Mouse (Mus musculus): ENCODE measurements around the gene 3110082I17Rik. TPM values are rescaled to one million over a fixed set of nuclear protein-coding genes. Genes with fewer than 3 reads are reported as not detected.

The 3110082I17Rik gene
- polyA plus RNA-seq, 1 experiment from 2014 or later: 26.8 TPM

- H3K9ac ChIP-seq: peak overlapping the region; percentile 37; the same call in 1 of the 2 replicates
These were observed 11.1 kb downstream of the 3110082I17Rik start for GRCm38 (mm10) chr5:139449161-139449791.

GRCm38 (mm10) chr5:139448025-139448424 lies 12.3 kb downstream of the 3110082I17Rik start:
- Histone ChIP-seq H3K36me3 (ENCODE audit: poor library complexity, severe bottlenecking) (peaks cover 3% of the 10 kb centered on the region; the same call in 1 of the 2 replicates), H3K27me3 (no peaks in the 10 kb centered on the region), H3K4me1 (peaks cover 12% of the 10 kb centered on the region; the same call in 1 of the 2 replicates), H3K4me3 (no peak overlapping the region), H3K4me2 (no peak overlapping the region), H3K9ac (no peak overlapping the region), H3K9me3 (replicated peaks) (no peaks in the 10 kb centered on the region), H3K27ac (no peak overlapping the region)
- WGBS: 88% methylated on average over 6 of the region's 6 CpGs
- no peak for ATAC-seq

More at GRCm38 (mm10) chr5:139449161-139449791, 11.1 kb downstream of the 3110082I17Rik start:
- WGBS: 68% methylated on average over 5 of the region's 5 CpGs
- no peaks in the 10 kb centered on the region for H3K27me3 ChIP-seq
- peaks cover 12% of the 10 kb centered on the region; the same call in 1 of the 2 replicates for H3K4me1 ChIP-seq
- no peaks in the 10 kb centered on the region for H3K9me3 ChIP-seq (replicated peaks)
- ATAC-seq: no peak
- H3K27ac ChIP-seq: peak overlapping the region; percentile 33; the same call in 1 of the 2 replicates
- H3K36me3 ChIP-seq (ENCODE audit: poor library complexity, severe bottlenecking): peaks cover 12% of the 10 kb centered on the region; the same call in 1 of the 2 replicates
- H3K4me2 ChIP-seq: no peak overlapping the region
- H3K4me3 ChIP-seq: no peak overlapping the region

GRCm38 (mm10) chr5:139445258-139445657 lies 15.1 kb downstream of the 3110082I17Rik start:
- no peak overlapping the region for H3K9ac ChIP-seq
- H3K4me3 ChIP-seq: no peak overlapping the region
- H3K27ac ChIP-seq: no peak overlapping the region
- no peak overlapping the region for H3K4me2 ChIP-seq
- 83% methylated on average over 8 of the region's 8 CpGs for WGBS
- peaks cover 18% of the 10 kb centered on the region; the same call in 1 of the 2 replicates for H3K4me1 ChIP-seq
- no peaks in the 10 kb centered on the region for H3K36me3 ChIP-seq (ENCODE audit: poor library complexity, severe bottlenecking)
- no peaks in the 10 kb centered on the region for H3K9me3 ChIP-seq (replicated peaks)
- H3K27me3 ChIP-seq: no peaks in the 10 kb centered on the region
- no peak for ATAC-seq

GRCm38 (mm10) chr5:139442962-139443361 lies 17.4 kb downstream of the 3110082I17Rik start:
- no peak for ATAC-seq
- H3K27me3 ChIP-seq: no peaks in the 10 kb centered on the region
- no peak overlapping the region; the same call in 1 of the 2 replicates for H3K27ac ChIP-seq
- H3K4me3 ChIP-seq: no peak overlapping the region
- H3K4me1 ChIP-seq: peaks cover 14% of the 10 kb centered on the region
- WGBS: 83% methylated on average over 4 of the region's 4 CpGs
- H3K9ac ChIP-seq: no peak overlapping the region
- no peaks in the 10 kb centered on the region for H3K36me3 ChIP-seq (ENCODE audit: poor library complexity, severe bottlenecking)
- H3K9me3 ChIP-seq (replicated peaks): no peaks in the 10 kb centered on the region
- H3K4me2 ChIP-seq: no peak overlapping the region

GRCm38 (mm10) chr5:139442428-139442827 lies 17.9 kb downstream of the 3110082I17Rik start:
- H3K9ac ChIP-seq: no peak overlapping the region
- ATAC-seq: no peak
- no peaks in the 10 kb centered on the region for H3K9me3 ChIP-seq (replicated peaks)
- H3K4me3 ChIP-seq: no peak overlapping the region
- no peak overlapping the region for H3K27ac ChIP-seq
- 87% methylated on average over 12 of the region's 12 CpGs for WGBS
- H3K27me3 ChIP-seq: no peaks in the 10 kb centered on the region
- H3K4me2 ChIP-seq: no peak overlapping the region
- peaks cover 14% of the 10 kb centered on the region for H3K4me1 ChIP-seq
- no peaks in the 10 kb centered on the region for H3K36me3 ChIP-seq (ENCODE audit: poor library complexity, severe bottlenecking)

GRCm38 (mm10) chr5:139441726-139442018 lies 18.7 kb downstream of the 3110082I17Rik start:
- Histone ChIP-seq H3K4me2 (no peak overlapping the region), H3K27ac (no peak overlapping the region), H3K36me3 (ENCODE audit: poor library complexity, severe bottlenecking) (no peaks in the 10 kb centered on the region), H3K4me3 (no peak overlapping the region), H3K27me3 (no peaks in the 10 kb centered on the region), H3K9ac (no peak overlapping the region), H3K4me1 (peaks cover 14% of the 10 kb centered on the region), H3K9me3 (replicated peaks) (no peaks in the 10 kb centered on the region)
- no peak for ATAC-seq
- 94% methylated on average over 2 of the region's 2 CpGs for WGBS

- Histone ChIP-seq H3K9me3 (replicated peaks) (no peaks in the 10 kb centered on the region), H3K4me2 (no peak overlapping the region), H3K4me1 (peaks cover 15% of the 10 kb centered on the region), H3K9ac (no peak overlapping the region), H3K27me3 (no peaks in the 10 kb centered on the region), H3K27ac (no peak overlapping the region), H3K36me3 (ENCODE audit: poor library complexity, severe bottlenecking) (no peaks in the 10 kb centered on the region), H3K4me3 (no peak overlapping the region)
- ATAC-seq: no peak
- WGBS: 92% methylated on average over 11 of the region's 11 CpGs
These were observed 19.2 kb downstream of the 3110082I17Rik start for GRCm38 (mm10) chr5:139440926-139441725.

- Histone ChIP-seq H3K4me3 (no peak overlapping the region), H3K27ac (no peak overlapping the region), H3K36me3 (ENCODE audit: poor library complexity, severe bottlenecking) (no peaks in the 10 kb centered on the region), H3K4me2 (no peak overlapping the region), H3K9me3 (replicated peaks) (no peaks in the 10 kb centered on the region), H3K4me1 (peaks cover 22% of the 10 kb centered on the region), H3K27me3 (no peaks in the 10 kb centered on the region), H3K9ac (no peak overlapping the region)
- ATAC-seq: no peak
- WGBS: 81% methylated on average over 5 of the region's 5 CpGs
These were observed 19.9 kb downstream of the 3110082I17Rik start for GRCm38 (mm10) chr5:139440451-139440850.

- H3K4me2 ChIP-seq: no peak overlapping the region
- WGBS: 59% methylated on average over 12 of the region's 12 CpGs
- H3K4me3 ChIP-seq: no peak overlapping the region
- no peak for ATAC-seq
- no peak overlapping the region for H3K9ac ChIP-seq
- no peak overlapping the region for H3K27ac ChIP-seq
- peaks cover 40% of the 10 kb centered on the region for H3K4me1 ChIP-seq
- no peaks in the 10 kb centered on the region for H3K9me3 ChIP-seq (replicated peaks)
- no peaks in the 10 kb centered on the region for H3K27me3 ChIP-seq
- no peaks in the 10 kb centered on the region for H3K36me3 ChIP-seq (ENCODE audit: poor library complexity, severe bottlenecking)
These were observed 21.9 kb downstream of the 3110082I17Rik start for GRCm38 (mm10) chr5:139438440-139438839.

GRCm38 (mm10) chr5:139437769-139438168 lies 22.6 kb downstream of the 3110082I17Rik start:
- no peak overlapping the region for H3K9ac ChIP-seq
- H3K27me3 ChIP-seq: no peaks in the 10 kb centered on the region
- ATAC-seq: no peak
- H3K4me3 ChIP-seq: no peak overlapping the region
- H3K4me1 ChIP-seq: peaks cover 45% of the 10 kb centered on the region
- no peaks in the 10 kb centered on the region for H3K9me3 ChIP-seq (replicated peaks)
- 89% methylated on average over 4 of the region's 4 CpGs for WGBS
- H3K27ac ChIP-seq: no peak overlapping the region
- H3K4me2 ChIP-seq: no peak overlapping the region
- no peaks in the 10 kb centered on the region for H3K36me3 ChIP-seq (ENCODE audit: poor library complexity, severe bottlenecking)

- Histone ChIP-seq H3K27ac (peak overlapping the region; percentile 63), H3K4me3 (no peak overlapping the region), H3K4me2 (peak overlapping the region; percentile 27; the same call in 1 of the 2 replicates), H3K9me3 (replicated peaks) (no peaks in the 10 kb centered on the region), H3K4me1 (peaks cover 67% of the 10 kb centered on the region), H3K27me3 (no peaks in the 10 kb centered on the region), H3K36me3 (ENCODE audit: poor library complexity, severe bottlenecking) (no peaks in the 10 kb centered on the region), H3K9ac (peak overlapping the region; percentile 13; the same call in 1 of the 2 replicates)
- peak; percentile 55 for ATAC-seq
- 10% methylated on average over 8 of the region's 8 CpGs for WGBS
These were observed 25.4 kb downstream of the 3110082I17Rik start for GRCm38 (mm10) chr5:139434940-139435339.

- no peak overlapping the region for H3K4me2 ChIP-seq
- no peaks in the 10 kb centered on the region for H3K27me3 ChIP-seq
- 77% methylated on average over 9 of the region's 9 CpGs for WGBS
- no peaks in the 10 kb centered on the region for H3K9me3 ChIP-seq (replicated peaks)
- peaks cover 76% of the 10 kb centered on the region for H3K4me1 ChIP-seq
- H3K36me3 ChIP-seq (ENCODE audit: poor library complexity, severe bottlenecking): no peaks in the 10 kb centered on the region
- peak overlapping the region; percentile 63 for H3K27ac ChIP-seq
- ATAC-seq: no peak
- H3K9ac ChIP-seq: 0 out of 2 replicates have a peak overlapping the region, but pooled peaks have one; percentile 18
- no peak overlapping the region for H3K4me3 ChIP-seq
These were observed 26.3 kb downstream of the 3110082I17Rik start for GRCm38 (mm10) chr5:139433842-139434568.

Measured in forebrain, embryonic 13.5 days (tissue).